ENCODE assay signal across 27 mouse cellular contexts in genomic region chr2:123190795-123191582, GRCm38 (mm10).
DNase-seq lines count a peak whose midpoint lies in the region; ATAC-seq and TF ChIP-seq lines count a peak whose summit lies in the region.
"Had no signal": no experiment of that assay in that cellular context is flagged by ENCODE, and none has a peak within 500 bp of the region (broad histone marks: within the 10 kb centered on the region; RNA-seq: fewer than 3 reads in every experiment).

No protein-coding gene starts in this region.

- no peak overlapping the region for H3K9ac ChIP-seq in forebrain, embryonic 13.5 days
- H3K9ac ChIP-seq in midbrain, embryonic 11.5 days (ENCODE audit: low read length), result no peak overlapping the region
- no peak overlapping the region for H3K9ac ChIP-seq in midbrain, embryonic 12.5 days (replicated peaks)
- H3K9ac ChIP-seq in midbrain, postnatal 0 days (replicated peaks; ENCODE audit: low read length, poor library complexity, severe bottlenecking), result no peak overlapping the region
- H3K9ac ChIP-seq in kidney, embryonic 14.5 days (ENCODE audit: low read depth, low read length), result no peak overlapping the region
- H3K9ac ChIP-seq: heart, embryonic 15.5 days; liver, embryonic 15.5 days had no signal

- H3K27ac ChIP-seq in forebrain, embryonic 13.5 days, result no peak overlapping the region
- H3K27ac ChIP-seq in forebrain, embryonic 10.5 days, result no peak overlapping the region
- H3K27ac ChIP-seq in midbrain, embryonic 11.5 days (ENCODE audit: low read depth, low read length), result no peak overlapping the region
- no peak overlapping the region for H3K27ac ChIP-seq in midbrain, embryonic 10.5 days (replicated peaks)
- H3K27ac ChIP-seq in midbrain, embryonic 12.5 days (replicated peaks), result peak overlapping the region; percentile 47; the same call in 1 of the 2 replicates
- no peak overlapping the region for H3K27ac ChIP-seq in midbrain, postnatal 0 days (ENCODE audit: low read depth, low read length)
- no peak overlapping the region for H3K27ac ChIP-seq in kidney, embryonic 14.5 days (ENCODE audit: low read depth, low read length)
- H3K27ac ChIP-seq: heart, embryonic 10.5 days; heart, embryonic 15.5 days; liver, embryonic 15.5 days; macrophage had no signal

- H3K27me3 ChIP-seq in forebrain, embryonic 13.5 days, result no peaks in the 10 kb centered on the region
- H3K27me3 ChIP-seq in forebrain, embryonic 10.5 days (ENCODE audit: poor library complexity, severe bottlenecking), result no peaks in the 10 kb centered on the region
- no peaks in the 10 kb centered on the region for H3K27me3 ChIP-seq in midbrain, embryonic 11.5 days (ENCODE audit: control insufficient read depth, insufficient read depth, low read length)
- H3K27me3 ChIP-seq in midbrain, embryonic 10.5 days (ENCODE audit: low read depth, poor library complexity, severe bottlenecking), result no peaks in the 10 kb centered on the region
- H3K27me3 ChIP-seq in midbrain, embryonic 12.5 days, result no peaks in the 10 kb centered on the region
- H3K27me3 ChIP-seq in midbrain, postnatal 0 days (ENCODE audit: insufficient read depth, low read length), result no peaks in the 10 kb centered on the region
- no peaks in the 10 kb centered on the region for H3K27me3 ChIP-seq in kidney, embryonic 14.5 days (ENCODE audit: control insufficient read depth, insufficient read depth, low read length)
- H3K27me3 ChIP-seq: CH12.LX; heart, embryonic 15.5 days; liver, embryonic 15.5 days had no signal

- no peak for DNase-seq in forebrain, embryonic 10.5 days (ENCODE audit: extremely low spot score, low spot score)
- no peak for DNase-seq in midbrain, embryonic 11.5 days (ENCODE audit: low spot score, missing footprints)
- no peak for DNase-seq in midbrain, embryonic 10.5 days (ENCODE audit: low spot score)
- peak; percentile 9 for DNase-seq in midbrain, postnatal 0 days (ENCODE audit: low spot score)
- no peak for DNase-seq in lung, adult 18-20 months
- DNase-seq: adrenal gland, postnatal 25 days; cerebellum, adult 18-20 months; cerebellum, postnatal 10 days; gastrocnemius, postnatal 25 days; heart, adult 11 months; kidney, adult 9 months; kidney, postnatal 14 days; layer of hippocampus, adult 9-11 months; liver; right cerebral cortex, postnatal 25 days; thymus, adult 18-20 months; thymus, postnatal 25 days had no signal

- 75% methylated on average over 3 of the region's 3 CpGs for WGBS in forebrain, embryonic 13.5 days
- WGBS in forebrain, embryonic 10.5 days, result 74% methylated on average over 3 of the region's 3 CpGs
- 67% methylated on average over 3 of the region's 3 CpGs for WGBS in midbrain, embryonic 11.5 days
- 80% methylated on average over 3 of the region's 3 CpGs for WGBS in midbrain, embryonic 10.5 days
- WGBS in midbrain, embryonic 12.5 days, result 69% methylated on average over 3 of the region's 3 CpGs
- 36% methylated on average over 3 of the region's 3 CpGs for WGBS in midbrain, postnatal 0 days
- 60% methylated on average over 3 of the region's 3 CpGs for whole genome bisulfite sequencing in kidney, embryonic 14.5 days

- no peaks in the 10 kb centered on the region for H3K4me1 ChIP-seq in forebrain, embryonic 13.5 days
- H3K4me1 ChIP-seq in forebrain, embryonic 10.5 days, result no peaks in the 10 kb centered on the region
- no peaks in the 10 kb centered on the region for H3K4me1 ChIP-seq in midbrain, embryonic 11.5 days (ENCODE audit: control insufficient read depth, insufficient read depth, low read length)
- H3K4me1 ChIP-seq in midbrain, embryonic 10.5 days, result no peaks in the 10 kb centered on the region
- no peaks in the 10 kb centered on the region for H3K4me1 ChIP-seq in midbrain, embryonic 12.5 days
- peaks cover 3% of the 10 kb centered on the region; the same call in 1 of the 2 replicates for H3K4me1 ChIP-seq in midbrain, postnatal 0 days (ENCODE audit: insufficient read depth, low read length)
- H3K4me1 ChIP-seq in kidney, embryonic 14.5 days (ENCODE audit: control insufficient read depth, insufficient read depth, low read length), result no peaks in the 10 kb centered on the region
- H3K4me1 ChIP-seq: heart, embryonic 10.5 days; heart, embryonic 15.5 days; liver, embryonic 15.5 days had no signal

- H3K36me3 ChIP-seq in forebrain, embryonic 13.5 days (ENCODE audit: poor library complexity, severe bottlenecking), result no peaks in the 10 kb centered on the region
- no peaks in the 10 kb centered on the region for H3K36me3 ChIP-seq in forebrain, embryonic 10.5 days (replicated peaks)
- no peaks in the 10 kb centered on the region for H3K36me3 ChIP-seq in midbrain, embryonic 11.5 days (ENCODE audit: control insufficient read depth, insufficient read depth, low read length)
- no peaks in the 10 kb centered on the region for H3K36me3 ChIP-seq in midbrain, embryonic 10.5 days
- no peaks in the 10 kb centered on the region for H3K36me3 ChIP-seq in midbrain, embryonic 12.5 days
- H3K36me3 ChIP-seq in midbrain, postnatal 0 days (ENCODE audit: insufficient read depth, low read length), result no peaks in the 10 kb centered on the region
- no peaks in the 10 kb centered on the region for H3K36me3 ChIP-seq in kidney, embryonic 14.5 days (ENCODE audit: control insufficient read depth, insufficient read depth, low read length)
- H3K36me3 ChIP-seq: heart, embryonic 10.5 days; heart, embryonic 15.5 days; liver, embryonic 15.5 days had no signal

- no peak overlapping the region for H3K4me2 ChIP-seq in forebrain, embryonic 13.5 days
- H3K4me2 ChIP-seq in midbrain, embryonic 11.5 days, result no peak overlapping the region
- H3K4me2 ChIP-seq in midbrain, embryonic 12.5 days (replicated peaks), result no peak overlapping the region
- H3K4me2 ChIP-seq in midbrain, postnatal 0 days (ENCODE audit: low read depth, low read length, poor library complexity, severe bottlenecking), result no peak overlapping the region
- no peak overlapping the region for H3K4me2 ChIP-seq in kidney, embryonic 14.5 days (replicated peaks; ENCODE audit: low read depth, low read length)
- H3K4me2 ChIP-seq: heart, embryonic 15.5 days; liver, embryonic 15.5 days had no signal

- peak; percentile 55; the same call in 1 of the 2 replicates for ATAC-seq in forebrain, embryonic 13.5 days
- peak; percentile 70; the same call in 1 of the 2 replicates for ATAC-seq in midbrain, embryonic 11.5 days (ENCODE audit: low FRiP score)
- ATAC-seq in midbrain, embryonic 12.5 days (ENCODE audit: low FRiP score, low read depth), result peak; percentile 78
- no peak for ATAC-seq in midbrain, postnatal 0 days (ENCODE audit: low FRiP score)
- ATAC-seq in kidney, embryonic 14.5 days (ENCODE audit: low FRiP score, low TSS enrichment), result no peak
- ATAC-seq: intestine, postnatal 0 days had no signal

- TF ChIP-seq CTCF in midbrain, postnatal 0 days (IDR thresholded peaks at IDR 0.05), result no peak

- H3K9me3 ChIP-seq in forebrain, embryonic 13.5 days (replicated peaks), result no peaks in the 10 kb centered on the region
- no peaks in the 10 kb centered on the region for H3K9me3 ChIP-seq in forebrain, embryonic 10.5 days
- no peaks in the 10 kb centered on the region for H3K9me3 ChIP-seq in midbrain, embryonic 11.5 days (ENCODE audit: control insufficient read depth, low read length)
- no peaks in the 10 kb centered on the region for H3K9me3 ChIP-seq in midbrain, embryonic 10.5 days (replicated peaks)
- H3K9me3 ChIP-seq in midbrain, embryonic 12.5 days, result no peaks in the 10 kb centered on the region
- no peaks in the 10 kb centered on the region for H3K9me3 ChIP-seq in midbrain, postnatal 0 days (ENCODE audit: low read length)
- H3K9me3 ChIP-seq in kidney, embryonic 14.5 days (ENCODE audit: control insufficient read depth, low read length), result no peaks in the 10 kb centered on the region
- H3K9me3 ChIP-seq: heart, embryonic 10.5 days; heart, embryonic 15.5 days; liver, embryonic 15.5 days had no signal

- no peak overlapping the region for H3K4me3 ChIP-seq in forebrain, embryonic 13.5 days
- H3K4me3 ChIP-seq in forebrain, embryonic 10.5 days, result no peak overlapping the region
- H3K4me3 ChIP-seq in midbrain, embryonic 11.5 days (ENCODE audit: low read depth, low read length), result no peak overlapping the region
- no peak overlapping the region for H3K4me3 ChIP-seq in midbrain, embryonic 10.5 days
- no peak overlapping the region for H3K4me3 ChIP-seq in midbrain, embryonic 12.5 days
- H3K4me3 ChIP-seq in midbrain, postnatal 0 days (ENCODE audit: low read depth, low read length), result no peak overlapping the region
- H3K4me3 ChIP-seq in kidney, embryonic 14.5 days (ENCODE audit: low read length), result no peak overlapping the region
- H3K4me3 ChIP-seq: erythroblast, embryonic 14.5 days; heart, embryonic 10.5 days; heart, embryonic 15.5 days; liver, embryonic 15.5 days had no signal

Comparison
In these comparisons a context has a peak if more than half of its experiments do, and no peak if none do; other contexts are left out.
1. ATAC-seq: peak in forebrain, embryonic 13.5 days (single experiment), midbrain, embryonic 11.5 days (single experiment) and midbrain, embryonic 12.5 days (single experiment); none in midbrain, postnatal 0 days (single experiment) and kidney, embryonic 14.5 days (single experiment).